Mouse (Mus musculus) layer of hippocampus, postnatal 10 days (tissue): ENCODE data around the gene Zdhhc6. TPM values are rescaled to one million over a fixed set of nuclear protein-coding genes. Genes with fewer than 3 reads are reported as not detected.

Source experiments
- DNase-seq, 2 experiments: peaks; one replicate each; pipeline ENCODE4 v3.0.0; 2021; ENCODE audit warnings: low spot score in 2 of 2
- total RNA-seq, 2 experiments: library from RNA; stranded (reverse); gene quantifications; 2 replicates each; pipeline ENCODE4 v1.2.3; 2021

Gene Zdhhc6
- total RNA-seq, 2 experiments from 2014 or later, result 27.1 to 29.2 TPM

DNA sequence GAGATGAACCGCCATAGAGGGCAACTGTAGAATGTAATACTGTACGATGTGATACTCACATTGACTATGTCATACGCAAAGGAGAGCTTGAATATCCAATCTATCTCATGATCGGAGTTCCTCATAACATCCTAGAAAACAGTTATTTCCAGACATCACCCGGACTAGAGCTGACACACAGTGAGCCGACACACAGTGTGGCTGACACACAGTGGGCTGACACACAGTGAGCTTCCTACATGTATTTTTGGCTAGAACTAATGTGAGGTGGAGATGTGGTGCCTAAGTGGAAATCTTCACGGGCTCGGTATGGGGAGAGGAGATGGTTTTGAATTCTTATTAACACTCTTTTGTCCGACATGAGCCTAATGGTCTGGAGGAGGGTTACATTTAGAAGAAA lies 93.6 kb downstream of the Zdhhc6 start:
- DNase-seq, result no peak

Other genes with a start within 250 kb of the Zdhhc6 start
- gene Gpam, start 188.8 kb downstream of the Zdhhc6 start, total RNA-seq, result 10 to 100 TPM; 73.0 to 76.0 TPM
- gene Tectb, start 135.3 kb downstream of the Zdhhc6 start, total RNA-seq, result under 1 TPM; 0.13 to 0.48 TPM
- under 1 TPM; 0.38 to 0.59 TPM for gene Gucy2g, start 74.8 kb downstream of the Zdhhc6 start, total RNA-seq
- gene Acsl5, start 64.1 kb downstream of the Zdhhc6 start, total RNA-seq, result 10 to 100 TPM; 27.3 to 29.9 TPM
- 10 to 100 TPM; 48.1 to 54.4 TPM for gene Vti1a, start 263 bp upstream of the Zdhhc6 start, total RNA-seq